16 mouse cellular contexts compared by ENCODE assay signal in the genomic region with DNA sequence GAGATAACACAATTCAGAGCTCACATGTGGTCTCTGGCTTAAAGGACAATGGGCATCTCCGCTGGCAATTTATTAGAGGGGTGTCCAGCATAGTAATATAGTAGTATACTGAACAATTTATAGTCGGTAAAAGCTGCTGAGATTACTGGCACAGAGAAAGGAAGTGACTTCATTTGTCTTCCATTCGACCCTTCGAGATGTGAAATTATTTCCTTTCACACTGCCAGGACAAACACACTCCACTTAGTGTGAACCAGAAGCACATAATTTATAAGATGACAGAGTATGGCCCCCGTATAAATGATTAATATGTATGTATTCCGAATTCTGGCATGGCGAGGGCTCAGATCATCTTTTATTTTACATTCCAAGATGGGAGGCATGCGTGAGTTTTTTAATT. TPM values are rescaled to one million over a fixed set of nuclear protein-coding genes. Genes with fewer than 3 reads are reported as not detected.
A peak's percentile ranks its signal among the peaks of the same experiment; 100 is the strongest.
DNase-seq lines count a peak whose midpoint lies in the region; ATAC-seq and TF ChIP-seq lines count a peak whose summit lies in the region.
"Had no signal": no experiment of that assay in that cellular context is flagged by ENCODE, and none has a peak within 500 bp of the region (broad histone marks: within the 10 kb centered on the region; RNA-seq: fewer than 3 reads in every experiment).

No protein-coding gene starts in this region.

- H3K4me1 ChIP-seq in heart, embryonic 11.5 days (ENCODE audit: control insufficient read depth, insufficient read depth, low read length), result peaks cover 15% of the 10 kb centered on the region
- peaks cover 23% of the 10 kb centered on the region for H3K4me1 ChIP-seq in kidney, embryonic 15.5 days
- peaks cover 16% of the 10 kb centered on the region for H3K4me1 ChIP-seq in heart, embryonic 16.5 days (ENCODE audit: control insufficient read depth, insufficient read depth, low read length)
- peaks cover 17% of the 10 kb centered on the region for H3K4me1 ChIP-seq in limb, embryonic 14.5 days (ENCODE audit: control insufficient read depth, insufficient read depth, low read length)
- H3K4me1 ChIP-seq: liver, embryonic 15.5 days had no signal

- ATAC-seq in heart, embryonic 11.5 days (replicated peaks; ENCODE audit: insufficient number of reproducible peaks, low FRiP score, low TSS enrichment), result no peak
- ATAC-seq in kidney, embryonic 15.5 days (replicated peaks; ENCODE audit: low FRiP score), result peak; percentile 30
- ATAC-seq in heart, embryonic 16.5 days (replicated peaks; ENCODE audit: extremely low read depth, insufficient read depth, low FRiP score), result peak; percentile 59; the same call in 1 of the 2 replicates
- no peak for ATAC-seq in limb, embryonic 14.5 days (ENCODE audit: low FRiP score, low read depth)
- ATAC-seq: forebrain, embryonic 16.5 days had no signal

- no peak overlapping the region for H3K4me3 ChIP-seq in heart, embryonic 11.5 days (ENCODE audit: low read depth, low read length)
- no peak overlapping the region for H3K4me3 ChIP-seq in kidney, embryonic 15.5 days (replicated peaks)
- no peak overlapping the region for H3K4me3 ChIP-seq in heart, embryonic 16.5 days (ENCODE audit: low read length)
- H3K4me3 ChIP-seq in limb, embryonic 14.5 days (replicated peaks; ENCODE audit: low read length), result no peak overlapping the region
- H3K4me3 ChIP-seq: hindbrain, embryonic 15.5 days; liver, embryonic 15.5 days; neural tube, embryonic 12.5 days had no signal

- no peak for DNase-seq in heart, adult 11 months
- no peak for DNase-seq in kidney, postnatal 10 days
- peak; percentile 65 for DNase-seq in limb, embryonic 14.5 days (ENCODE audit: low spot score)
- no peak for DNase-seq in thymus, postnatal 10 days (ENCODE audit: low spot score in 2 of 2)
- no peak for DNase-seq in gastrocnemius, adult 8-10 months (ENCODE audit: low spot score in 2 of 2)
- DNase-seq: adrenal gland, postnatal 14 days; cerebellum, adult 9-10 months; layer of hippocampus, adult 9-11 months; spleen, adult 18-20 months had no signal

- no peak overlapping the region for H3K9ac ChIP-seq in heart, embryonic 11.5 days (ENCODE audit: low read depth, low read length)
- no peak overlapping the region for H3K9ac ChIP-seq in kidney, embryonic 15.5 days
- H3K9ac ChIP-seq in heart, embryonic 16.5 days (ENCODE audit: low read length), result no peak overlapping the region
- H3K9ac ChIP-seq in limb, embryonic 14.5 days (ENCODE audit: low read depth, low read length, severe bottlenecking), result no peak overlapping the region
- H3K9ac ChIP-seq: hindbrain, embryonic 15.5 days; liver, embryonic 15.5 days; neural tube, embryonic 12.5 days had no signal

- H3K27me3 ChIP-seq in heart, embryonic 11.5 days (ENCODE audit: control insufficient read depth, insufficient read depth, low read length), result no peaks in the 10 kb centered on the region
- H3K27me3 ChIP-seq in kidney, embryonic 15.5 days, result no peaks in the 10 kb centered on the region
- no peaks in the 10 kb centered on the region for H3K27me3 ChIP-seq in heart, embryonic 16.5 days (ENCODE audit: control insufficient read depth, insufficient read depth, low read length)
- no peaks in the 10 kb centered on the region for H3K27me3 ChIP-seq in limb, embryonic 14.5 days (ENCODE audit: control insufficient read depth, insufficient read depth, low read length)
- H3K27me3 ChIP-seq: hindbrain, embryonic 15.5 days; liver, embryonic 15.5 days; neural tube, embryonic 12.5 days had no signal

- TF ChIP-seq POLR2A in limb, embryonic 14.5 days (IDR thresholded peaks at IDR 0.05; ENCODE audit: borderline replicate concordance, extremely low read depth, insufficient read depth, insufficient read length), result no peak

- 69% methylated on average over 8 of the region's 8 CpGs for WGBS in heart, embryonic 11.5 days (ENCODE audit: insufficient replicate concordance)
- 16% methylated on average over 8 of the region's 8 CpGs for WGBS in kidney, embryonic 15.5 days
- 57% methylated on average over 8 of the region's 8 CpGs for WGBS in heart, embryonic 16.5 days
- 50% methylated on average over 8 of the region's 8 CpGs for whole genome bisulfite sequencing in limb, embryonic 14.5 days

- H3K36me3 ChIP-seq in heart, embryonic 11.5 days (ENCODE audit: control insufficient read depth, insufficient read depth, low read length), result no peaks in the 10 kb centered on the region
- no peaks in the 10 kb centered on the region for H3K36me3 ChIP-seq in kidney, embryonic 15.5 days
- no peaks in the 10 kb centered on the region for H3K36me3 ChIP-seq in heart, embryonic 16.5 days (ENCODE audit: control insufficient read depth, insufficient read depth)
- no peaks in the 10 kb centered on the region for H3K36me3 ChIP-seq in limb, embryonic 14.5 days (ENCODE audit: control insufficient read depth, insufficient read depth, low read length)
- H3K36me3 ChIP-seq: hindbrain, embryonic 15.5 days; liver, embryonic 15.5 days; neural tube, embryonic 12.5 days had no signal

- 0 out of 2 replicates have a peak overlapping the region, but pooled peaks have one; percentile 31 for H3K27ac ChIP-seq in heart, embryonic 11.5 days (ENCODE audit: low read depth, low read length)
- H3K27ac ChIP-seq in kidney, embryonic 15.5 days, result peak overlapping the region; percentile 87
- H3K27ac ChIP-seq in heart, embryonic 16.5 days (ENCODE audit: low read length), result peak overlapping the region; percentile 61
- H3K27ac ChIP-seq in limb, embryonic 14.5 days (replicated peaks; ENCODE audit: low read depth, low read length), result no peak overlapping the region
- H3K27ac ChIP-seq: hindbrain, embryonic 15.5 days; liver, embryonic 15.5 days; neural tube, embryonic 12.5 days had no signal

- no peak overlapping the region for H3K4me2 ChIP-seq in heart, embryonic 11.5 days
- H3K4me2 ChIP-seq in kidney, embryonic 15.5 days, result peak overlapping the region; percentile 47; the same call in 1 of the 2 replicates
- no peak overlapping the region for H3K4me2 ChIP-seq in heart, embryonic 16.5 days (ENCODE audit: low read depth, low read length)
- no peak overlapping the region for H3K4me2 ChIP-seq in limb, embryonic 14.5 days (replicated peaks; ENCODE audit: low read depth, low read length, severe bottlenecking)
- H3K4me2 ChIP-seq: hindbrain, embryonic 15.5 days; liver, embryonic 15.5 days; neural tube, embryonic 12.5 days had no signal

- H3K9me3 ChIP-seq in heart, embryonic 11.5 days (replicated peaks; ENCODE audit: control insufficient read depth, low read length), result no peaks in the 10 kb centered on the region
- H3K9me3 ChIP-seq in kidney, embryonic 15.5 days (replicated peaks), result no peaks in the 10 kb centered on the region
- H3K9me3 ChIP-seq in heart, embryonic 16.5 days (replicated peaks; ENCODE audit: control insufficient read depth, low read length), result no peaks in the 10 kb centered on the region
- H3K9me3 ChIP-seq in limb, embryonic 14.5 days (ENCODE audit: control insufficient read depth, low read length), result no peaks in the 10 kb centered on the region
- H3K9me3 ChIP-seq: hindbrain, embryonic 15.5 days; liver, embryonic 15.5 days; neural tube, embryonic 12.5 days had no signal

RNA-seq across cellular contexts. Expression of a gene that starts 16.0 kb away (rescaled TPM):
- 18.5 and 23.0 TPM in 2 replicates for polyA plus RNA-seq in heart, embryonic 11.5 days (2014; fragmentation: Nextera tagmentation; extraction: Ambion mirVana)
- 22.5 and 22.9 TPM in 2 replicates for polyA plus RNA-seq in kidney, embryonic 15.5 days (2015; fragmentation: Nextera tagmentation; extraction: Ambion mirVana)
- polyA plus RNA-seq in heart, embryonic 16.5 days (2015; fragmentation: Nextera tagmentation; extraction: Ambion mirVana), result 13.1 and 14.0 TPM in 2 replicates
- polyA plus RNA-seq in limb, embryonic 14.5 days (2012; rRNA removed), result 29.6 and 31.4 TPM in 2 replicates
- 23.1 and 26.8 TPM in 2 replicates for polyA plus RNA-seq in limb, embryonic 14.5 days (2014; fragmentation: Nextera tagmentation; extraction: Ambion mirVana)
- 100 to 1,000 TPM; 102 to 119 (median 108) TPM for total RNA-seq in gastrocnemius, adult 8-10 months (2022)

Comparison
In these comparisons a context has a peak if more than half of its experiments do, and no peak if none do; other contexts are left out.
1. ATAC-seq: peak in kidney, embryonic 15.5 days (single experiment) and heart, embryonic 16.5 days (single experiment); none in heart, embryonic 11.5 days (single experiment) and limb, embryonic 14.5 days (single experiment).